Mouse (Mus musculus) embryo, embryonic 9.5 days (tissue): ENCODE data around the gene Dgkg.

Experiments
- DNase-seq: peaks from one replicate; pipeline ENCODE4 v3.0.0-alpha.2; 2017; ENCODE audit errors: extremely low spot score

The Dgkg gene

GRCm38 (mm10) chr16:22499447-22499846 lies 157.6 kb downstream of the Dgkg start:
- no peak for DNase-seq

- DNase-seq = no peak
Observed at GRCm38 (mm10) chr16:22497976-22498375, 159.0 kb downstream of the Dgkg start.

GRCm38 (mm10) chr16:22495259-22495658 lies 161.8 kb downstream of the Dgkg start:
- no peak for DNase-seq

GRCm38 (mm10) chr16:22494815-22495214 lies 162.2 kb downstream of the Dgkg start:
- DNase-seq = no peak

GRCm38 (mm10) chr16:22493396-22493795 lies 163.6 kb downstream of the Dgkg start:
- no peak for DNase-seq

GRCm38 (mm10) chr16:22491446-22492166 lies 165.4 kb downstream of the Dgkg start:
- no peak for DNase-seq

DNA sequence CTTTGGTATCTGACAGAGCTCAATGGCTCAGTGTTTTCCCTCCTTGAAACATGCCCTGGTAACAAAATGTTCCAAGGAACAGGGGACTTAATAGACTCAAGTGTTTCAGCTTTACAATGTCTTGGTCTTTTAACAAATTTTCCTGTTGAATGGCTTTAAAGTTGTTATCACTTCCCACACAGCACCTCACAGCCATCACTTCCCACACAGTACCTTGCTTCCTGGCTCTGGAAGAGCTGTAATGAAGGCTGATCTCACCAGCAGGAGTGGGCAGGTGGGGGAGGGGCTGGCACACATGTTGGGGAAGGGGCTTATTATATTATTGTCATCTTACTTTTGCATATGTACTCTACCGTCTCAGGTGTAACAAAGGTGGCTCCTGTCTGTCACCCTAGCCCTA lies 173.1 kb downstream of the Dgkg start:
- no peak for DNase-seq

- no peak for DNase-seq
Observed at GRCm38 (mm10) chr16:22479322-22479721, 177.7 kb downstream of the Dgkg start.

DNA sequence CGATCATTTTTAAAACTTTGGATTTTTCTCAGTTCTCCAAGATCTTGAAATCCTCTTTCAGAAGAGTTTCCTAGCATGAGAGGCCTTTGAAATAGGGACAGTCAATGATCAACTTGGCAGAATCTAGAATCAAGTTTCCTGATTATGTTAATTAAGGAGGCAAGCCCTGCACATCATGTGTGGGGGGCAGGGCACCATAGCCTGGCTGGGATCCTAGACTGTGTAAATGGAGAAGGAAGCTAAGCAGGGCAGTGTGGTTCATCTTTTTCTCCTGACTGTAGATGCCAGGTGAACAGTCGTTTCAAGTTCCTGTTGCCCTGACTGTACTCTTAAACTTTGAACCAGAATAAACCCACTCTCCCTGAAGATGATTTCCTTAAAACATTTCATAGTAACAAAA lies 185.3 kb downstream of the Dgkg start:
- DNase-seq = no peak

GRCm38 (mm10) chr16:22469385-22469784 lies 187.6 kb downstream of the Dgkg start:
- DNase-seq = no peak

GRCm38 (mm10) chr16:22467111-22467510 lies 189.9 kb downstream of the Dgkg start:
- no peak for DNase-seq

GRCm38 (mm10) chr16:22466381-22466780 lies 190.6 kb downstream of the Dgkg start:
- no peak for DNase-seq

DNA sequence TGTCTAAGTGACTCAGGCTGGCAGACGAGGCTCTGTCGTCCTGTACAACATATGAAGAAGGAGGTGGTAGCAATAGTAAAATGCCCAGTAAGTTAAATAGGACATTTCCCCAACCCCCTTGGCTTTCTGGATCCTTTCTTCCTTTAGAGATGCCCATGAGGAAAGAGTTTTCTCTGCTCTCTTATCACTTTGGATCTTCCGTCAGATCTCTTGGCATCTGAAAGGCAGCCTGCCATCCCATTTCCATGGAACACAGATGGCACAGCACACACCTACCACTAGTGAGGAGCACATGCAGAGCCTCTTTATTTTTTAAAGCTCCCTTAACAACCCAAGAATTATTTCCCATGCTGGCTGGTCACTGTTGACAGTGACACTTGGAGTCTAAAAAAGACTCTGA lies 194.8 kb downstream of the Dgkg start:
- DNase-seq = no peak

GRCm38 (mm10) chr16:22461728-22462127 lies 195.3 kb downstream of the Dgkg start:
- DNase-seq = no peak

DNA sequence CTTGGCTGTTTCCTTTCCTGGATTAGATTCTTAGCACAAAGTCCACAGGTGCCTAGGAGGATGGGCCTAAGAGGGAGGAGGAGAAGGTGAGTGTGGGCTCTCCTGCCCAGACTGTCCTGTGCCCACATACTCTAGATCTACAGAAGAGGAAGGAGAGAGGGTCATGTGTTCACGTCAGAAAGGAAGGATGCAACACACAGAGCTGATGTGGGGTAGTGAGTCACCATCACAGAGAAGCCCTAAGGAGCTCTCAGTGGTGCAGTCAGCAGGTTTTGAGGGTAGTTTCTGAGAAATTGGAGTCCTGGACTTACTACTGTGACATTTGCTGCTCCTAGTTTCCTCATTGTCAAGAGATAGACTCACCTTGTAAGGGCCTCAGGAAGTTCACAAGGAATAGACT lies 196.1 kb downstream of the Dgkg start:
- DNase-seq = no peak

DNA sequence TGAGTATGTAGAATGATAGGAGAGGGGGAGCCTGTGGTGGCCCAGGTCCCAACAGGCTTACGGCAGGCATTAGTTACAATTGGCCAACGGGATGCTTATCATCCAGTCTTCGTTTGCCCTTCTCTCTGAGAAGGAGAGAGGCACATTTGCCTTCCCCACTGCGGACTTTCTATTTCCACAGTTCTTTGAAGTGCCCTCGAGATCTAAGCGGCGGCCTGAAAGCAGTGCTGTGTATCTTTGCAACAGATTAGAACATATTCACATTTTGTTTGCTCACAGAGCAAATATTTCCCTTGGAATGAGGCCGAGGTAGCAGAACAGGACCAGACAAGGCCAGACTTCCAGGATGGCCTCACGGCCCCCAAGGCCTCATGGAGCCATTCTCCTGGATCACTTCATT lies 204.9 kb downstream of the Dgkg start:
- DNase-seq = no peak

DNA sequence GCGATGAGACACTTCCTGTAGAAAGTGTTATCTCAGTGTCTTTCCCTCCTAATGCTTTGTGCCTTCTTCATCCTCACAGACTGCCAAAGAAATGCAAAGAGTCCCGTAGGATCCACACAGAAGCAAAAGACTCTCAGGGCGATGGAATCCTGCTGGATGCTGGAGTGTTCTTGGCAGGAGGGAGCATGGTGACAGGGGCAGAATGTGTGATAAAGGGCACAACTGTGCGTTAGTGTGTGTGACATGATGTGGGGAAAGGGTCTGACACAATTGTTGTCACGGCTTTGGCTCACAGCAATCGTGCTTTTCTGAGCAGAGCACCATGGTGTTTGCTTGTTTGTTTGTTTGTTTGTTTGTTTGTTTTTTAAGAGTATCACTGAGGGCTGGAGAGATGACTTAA lies 208.9 kb downstream of the Dgkg start:
- no peak for DNase-seq

GRCm38 (mm10) chr16:22444786-22445185 lies 212.2 kb downstream of the Dgkg start:
- DNase-seq = no peak

- DNase-seq = no peak
Observed at GRCm38 (mm10) chr16:22442202-22442601, 214.8 kb downstream of the Dgkg start.

- no peak for DNase-seq
Observed at GRCm38 (mm10) chr16:22441317-22441716, 215.7 kb downstream of the Dgkg start.

DNA sequence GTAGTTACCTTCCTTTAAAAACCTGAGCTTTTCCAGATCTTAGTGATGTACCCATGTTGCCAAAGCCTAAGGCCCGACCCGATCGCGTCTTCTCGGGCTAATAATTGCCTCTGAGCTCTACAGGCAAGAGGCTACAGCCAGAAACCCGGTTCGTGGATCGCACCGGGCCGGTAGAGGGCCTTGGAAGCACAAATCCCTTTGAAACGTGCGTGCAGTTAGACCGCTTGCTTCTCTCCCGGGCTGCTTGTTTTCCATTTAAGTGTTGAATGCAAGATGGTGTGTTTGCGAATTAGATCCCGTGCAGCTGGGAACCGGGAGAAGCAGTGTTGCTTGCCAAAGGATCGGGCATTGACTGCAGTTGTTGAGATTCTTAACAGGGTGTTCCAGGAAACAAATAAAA lies 216.8 kb downstream of the Dgkg start:
- DNase-seq = peak; percentile 70

- DNase-seq = peak; percentile 96
Observed at GRCm38 (mm10) chr16:22439499-22440177, 217.4 kb downstream of the Dgkg start, which contains the start of gene Etv5. Gene Etv5, minus strand, starts transcription at chr16:22439719.
